Mouse (Mus musculus) thymus, postnatal 4 days (tissue): ENCODE measurements around the gene Snx9.

Source experiments
- DNase-seq: peaks from one replicate; pipeline ENCODE4 v3.0.0; 2021

The Snx9 gene

DNA sequence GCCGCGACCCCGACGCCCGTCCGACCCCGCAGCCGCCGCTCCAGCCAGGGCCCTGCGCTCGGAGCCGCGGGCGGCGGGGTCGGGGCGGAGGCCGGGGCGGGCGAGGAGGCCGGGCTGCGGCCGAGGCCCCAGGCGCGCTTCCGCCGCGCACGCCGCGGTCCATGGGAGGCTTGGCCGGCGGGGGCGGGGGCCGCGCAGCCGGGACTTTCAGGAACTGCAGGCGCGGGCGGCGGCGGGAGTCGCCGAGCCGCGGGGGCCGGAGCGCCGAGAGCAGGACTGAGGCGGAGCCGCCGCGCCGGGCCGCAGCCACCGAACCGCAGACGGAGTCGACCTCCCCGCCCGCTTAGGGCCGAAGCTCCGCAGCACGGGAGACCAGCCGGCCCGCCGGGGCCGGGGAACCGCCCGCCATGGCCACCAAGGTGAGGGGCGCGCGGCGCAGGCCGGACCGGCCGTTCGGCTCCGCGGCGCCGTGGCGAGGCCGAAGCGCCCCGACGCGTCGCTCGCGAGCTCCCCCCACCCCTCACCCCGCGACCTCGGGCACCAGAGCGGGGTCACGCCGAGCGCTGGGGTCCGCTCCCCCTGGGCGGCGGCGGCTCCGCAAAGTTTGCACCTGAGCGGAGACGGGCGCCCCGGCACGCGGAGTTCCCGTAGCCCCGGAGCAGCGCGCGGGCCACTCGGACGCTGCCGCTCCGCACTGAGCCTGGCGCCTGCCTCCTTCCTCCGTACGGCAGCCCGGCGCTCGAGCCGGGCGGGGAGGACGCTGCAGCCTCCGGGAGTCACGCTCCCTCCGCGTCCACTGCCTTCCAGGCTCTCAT lies at the start of gene Snx9:
Gene Snx9, plus strand, starts transcription at position 202 of the 815 bp plus-strand sequence.
- peak; percentile 76 for DNase-seq

DNA sequence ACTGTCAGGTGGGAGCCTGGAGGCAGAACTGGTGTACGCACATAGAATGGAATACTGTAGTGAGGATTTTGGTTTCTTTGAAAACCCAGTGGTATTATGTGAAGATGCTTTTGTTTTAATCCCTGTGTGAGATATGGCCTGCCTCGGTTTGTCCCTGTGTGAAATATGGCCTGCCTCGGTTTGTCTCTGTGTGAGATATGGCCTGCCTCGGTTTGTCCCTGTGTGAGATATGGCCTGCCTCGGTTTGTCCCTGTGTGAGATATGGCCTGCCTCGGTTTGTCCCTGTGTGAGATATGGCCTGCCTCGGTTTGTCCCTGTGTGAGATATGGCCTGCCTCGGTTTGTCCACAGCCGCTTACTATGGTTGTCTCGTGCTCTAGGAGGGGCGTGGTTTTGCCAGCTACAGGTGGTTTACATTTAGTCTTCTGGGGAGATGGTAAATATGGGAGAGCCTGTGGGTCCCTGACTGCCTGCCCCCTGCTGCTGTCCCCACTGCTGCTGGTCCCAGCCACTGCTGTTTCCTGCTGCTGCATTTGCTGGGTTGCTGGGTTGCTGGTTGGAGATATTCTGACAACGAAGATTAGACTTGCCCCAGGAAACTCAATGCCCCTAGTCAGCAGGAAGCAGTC lies 48.9 kb upstream of the Snx9 start:
- no peak for DNase-seq

DNA sequence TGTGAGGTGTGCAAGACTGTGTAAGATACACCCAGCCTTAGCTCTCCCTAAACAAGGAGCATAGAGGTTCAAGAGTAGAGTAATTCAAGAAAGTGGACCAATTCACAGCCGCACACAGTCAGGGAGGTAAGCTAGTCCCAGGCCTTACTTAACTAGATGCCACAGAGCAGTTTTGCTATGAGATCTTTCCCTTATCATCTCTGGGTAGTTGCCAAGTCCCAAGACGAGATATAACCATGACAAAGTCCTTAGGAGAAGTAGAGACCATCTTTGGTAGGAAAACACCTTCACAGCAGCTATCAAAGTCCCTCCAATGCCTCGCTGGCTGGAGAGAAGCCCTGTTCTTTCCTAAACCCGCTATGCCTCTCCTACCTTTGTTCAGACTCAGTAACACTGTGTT lies 47.5 kb upstream of the Snx9 start:
- DNase-seq, result no peak

DNA sequence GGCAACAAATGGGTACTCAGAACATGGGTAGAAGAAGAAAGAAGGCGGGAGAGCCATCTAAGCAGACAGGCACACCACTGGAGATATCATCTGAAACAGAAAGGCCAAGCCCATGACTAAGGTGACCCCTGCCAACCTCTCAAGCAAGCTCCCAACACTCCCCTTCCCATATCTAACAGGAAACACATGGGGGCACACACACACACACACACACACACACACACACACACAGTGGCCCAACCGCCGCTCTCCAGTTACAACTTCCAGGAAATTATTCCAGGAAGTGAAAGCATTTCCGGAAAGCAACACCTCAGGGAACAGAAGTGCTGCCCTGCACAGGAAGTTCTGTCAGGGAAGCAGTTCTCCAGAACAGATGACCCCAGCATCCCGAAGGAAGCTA lies 46.9 kb upstream of the Snx9 start:
- DNase-seq, result no peak

DNA sequence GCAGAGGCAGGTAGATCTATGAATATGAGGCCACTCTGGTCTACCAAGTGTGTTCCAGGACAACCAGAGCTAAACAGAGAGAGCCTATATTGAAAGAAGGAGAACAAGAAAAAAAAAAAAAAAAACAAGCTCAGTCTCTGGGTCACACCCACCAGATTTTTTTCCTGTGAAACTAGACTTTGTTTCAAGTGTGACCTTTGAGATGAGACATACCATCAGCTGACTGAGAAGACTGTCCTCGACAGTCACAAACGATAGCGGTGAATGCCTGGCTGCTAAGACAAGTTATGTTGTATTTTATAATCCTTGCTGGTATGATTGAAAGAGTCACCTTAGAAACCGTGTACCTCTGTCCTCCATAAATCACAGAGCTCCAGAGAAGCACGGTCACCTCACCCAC lies 45.8 kb upstream of the Snx9 start:
- DNase-seq, result no peak

DNA sequence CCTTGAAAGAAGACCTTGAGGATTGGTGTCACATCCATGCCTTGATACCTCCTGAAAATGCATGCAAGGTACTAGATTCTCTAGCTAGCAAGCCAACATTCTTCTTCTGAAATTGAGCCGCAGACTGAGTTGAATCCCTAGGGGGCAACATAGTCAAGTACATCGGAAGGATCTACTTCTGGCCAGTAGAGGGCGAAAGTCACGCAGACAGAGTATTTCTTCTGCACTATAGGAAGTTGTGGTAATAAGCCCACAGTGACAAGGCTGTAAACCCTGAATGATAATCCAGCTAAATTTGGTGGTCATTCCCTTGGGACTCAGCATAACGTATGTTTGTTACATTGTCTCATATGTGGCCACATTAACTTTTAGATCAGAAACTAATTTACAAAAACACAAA lies 45.3 kb upstream of the Snx9 start:
- DNase-seq, result peak; percentile 75

DNA sequence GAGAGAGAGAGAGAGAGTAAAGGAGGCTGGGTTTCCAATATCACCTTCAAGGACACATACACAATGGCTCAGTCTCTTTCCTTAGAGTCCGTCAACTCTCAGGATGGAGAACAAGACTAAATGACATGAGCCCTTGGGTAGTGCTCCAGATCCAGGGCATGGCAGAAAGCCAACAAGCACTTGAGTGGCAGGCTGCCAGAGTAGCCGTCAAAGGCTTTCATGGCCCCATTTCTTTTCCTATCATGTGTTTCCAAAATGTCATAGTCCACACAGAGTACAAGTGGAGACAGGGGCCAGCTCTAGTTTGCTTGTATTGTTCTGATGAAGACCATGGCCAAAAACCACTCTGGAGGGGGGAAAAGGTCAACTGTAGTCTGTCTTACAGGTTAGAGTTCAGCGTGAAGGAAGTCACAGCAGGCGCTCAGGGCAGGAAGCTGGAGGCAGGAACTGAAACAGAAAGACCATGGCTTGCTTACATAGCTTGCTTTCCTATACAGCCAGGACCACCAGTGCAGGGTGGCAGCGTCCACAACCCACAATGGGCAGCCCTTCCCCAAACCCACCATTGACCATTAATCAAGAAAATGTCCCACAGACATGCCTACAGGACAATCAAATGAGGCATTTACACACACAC lies 43.9 kb upstream of the Snx9 start:
- DNase-seq, result no peak

DNA sequence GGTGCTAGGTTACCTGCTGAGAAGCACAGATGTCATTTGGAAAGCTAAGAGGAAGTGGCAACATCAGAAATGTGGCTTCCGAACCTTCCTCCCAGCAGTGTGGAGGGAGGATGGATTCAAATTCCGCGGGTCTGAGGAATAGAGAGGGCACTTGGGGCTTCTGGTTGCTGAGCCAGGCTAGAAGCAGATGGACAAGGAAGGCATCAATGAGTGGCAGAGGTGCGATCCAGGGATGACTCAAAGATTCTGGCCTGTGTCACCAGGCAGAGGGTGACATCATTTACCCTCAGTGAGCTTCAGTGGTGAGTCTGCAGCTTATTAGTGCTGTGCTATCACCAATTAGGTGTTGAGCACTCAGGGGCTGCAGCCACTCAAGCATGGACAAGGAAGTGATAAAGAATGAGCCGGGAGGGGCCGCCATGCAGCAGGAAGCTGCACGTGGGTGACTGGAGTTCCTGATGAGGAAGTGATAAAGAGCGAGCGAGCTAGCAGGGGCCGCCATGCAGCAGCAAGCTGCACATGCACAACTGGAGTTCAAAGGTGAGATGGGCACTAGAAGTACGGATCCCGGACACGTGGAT lies 42.8 kb upstream of the Snx9 start:
- DNase-seq, result peak; percentile 52

DNA sequence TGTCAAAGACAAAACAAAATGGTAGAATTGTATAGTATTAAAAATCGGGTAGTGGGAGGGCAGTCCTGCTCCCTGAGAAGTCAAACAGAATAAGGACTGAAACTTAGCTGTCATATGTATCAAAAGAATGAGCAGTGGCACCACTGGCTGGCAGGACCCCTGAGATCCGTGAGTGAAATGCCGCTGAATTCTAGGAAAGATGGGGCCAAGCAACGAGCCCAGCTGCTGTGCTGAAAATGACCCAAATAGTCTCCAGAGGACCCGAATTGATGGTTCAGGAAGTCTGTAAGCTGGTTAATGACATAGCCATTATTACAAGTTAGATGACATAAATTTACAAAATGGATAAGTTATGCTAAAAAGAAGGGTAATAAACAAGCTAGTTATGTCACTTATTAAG lies 42.2 kb upstream of the Snx9 start:
- DNase-seq, result no peak

DNA sequence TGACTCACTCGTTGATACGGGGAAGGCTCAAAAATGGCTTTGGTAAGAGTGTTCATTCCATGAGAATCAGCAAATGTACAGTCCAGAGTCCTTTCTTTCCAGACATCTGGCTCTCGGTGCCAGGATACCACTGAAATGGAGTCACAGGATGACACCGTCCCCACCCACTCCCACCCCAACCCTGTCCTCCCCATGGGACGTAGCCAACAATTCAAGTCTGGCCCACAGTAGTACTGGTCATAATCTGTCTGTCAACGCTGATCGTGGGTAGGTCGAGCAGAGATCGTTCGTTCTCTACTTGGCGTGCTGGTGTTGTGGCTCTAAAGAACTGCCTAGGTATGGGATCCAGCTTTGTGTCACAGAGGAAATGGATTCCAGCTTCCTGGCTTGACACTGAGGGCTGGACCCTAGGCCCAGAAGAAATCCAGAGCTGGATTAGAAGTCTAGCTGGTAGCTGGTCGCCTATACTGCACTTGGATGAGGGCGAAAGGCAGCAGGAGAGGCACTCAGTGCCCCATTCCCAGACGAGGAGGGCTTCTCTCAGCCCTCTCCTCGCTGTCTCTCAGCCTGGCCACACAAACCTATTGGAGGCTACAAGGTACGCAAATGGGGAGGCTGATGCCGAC lies 41.6 kb upstream of the Snx9 start:
- DNase-seq, result no peak

DNA sequence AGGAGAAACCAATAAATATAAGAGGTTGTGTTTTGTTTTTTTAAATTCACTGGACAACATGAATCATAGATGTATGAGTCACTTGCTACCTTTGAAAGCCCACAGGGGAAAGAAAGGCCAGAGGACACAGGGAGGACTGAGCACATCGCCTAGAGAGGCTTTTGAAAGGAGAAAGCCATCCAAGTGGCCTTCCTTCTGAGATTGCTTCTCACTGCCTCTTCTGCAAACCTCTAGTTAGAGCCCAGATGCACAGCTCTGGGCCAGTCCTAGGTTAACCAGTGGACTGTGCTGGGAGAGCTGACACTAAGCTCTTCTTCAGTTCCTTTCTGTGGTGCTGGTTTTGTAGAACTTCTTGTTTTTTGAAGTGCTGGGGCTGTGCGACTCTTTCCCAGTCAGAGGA lies 40.9 kb upstream of the Snx9 start:
- no peak for DNase-seq

DNA sequence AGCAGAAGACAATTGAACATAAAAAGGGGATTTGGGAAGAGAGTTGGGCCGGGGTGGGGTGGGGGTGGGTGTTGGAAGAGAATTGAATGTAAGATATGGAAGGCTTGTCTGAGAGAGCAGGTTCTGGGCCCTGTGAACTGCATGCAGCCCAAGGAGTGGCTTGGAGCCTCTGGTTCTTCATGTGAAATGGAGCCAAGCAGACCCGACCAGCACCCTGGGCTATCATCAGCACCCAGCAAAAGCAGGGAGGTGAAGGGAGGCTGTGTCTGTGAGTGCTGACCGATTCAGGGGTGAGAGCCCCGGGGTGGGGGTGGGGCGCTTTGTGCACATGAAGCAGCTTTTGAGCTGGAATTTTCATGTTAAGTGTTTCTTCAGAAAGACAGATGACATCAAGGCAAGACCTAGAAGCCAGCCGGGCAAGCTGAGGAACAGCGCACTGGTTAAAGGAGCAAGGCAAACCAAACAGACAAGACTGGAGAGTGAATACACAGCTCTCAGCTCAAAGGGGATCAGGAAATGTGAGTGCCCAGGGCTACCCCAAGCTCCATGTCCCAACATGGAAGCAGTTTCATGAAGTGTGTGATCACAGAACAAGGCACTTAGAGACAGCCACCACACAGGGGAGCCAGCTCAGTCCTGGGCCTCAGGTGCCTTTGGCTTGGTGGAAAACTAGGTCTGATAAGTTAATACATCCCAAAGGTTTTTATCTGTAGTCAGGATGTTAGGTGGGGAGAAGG lies 40.1 kb upstream of the Snx9 start:
- no peak for DNase-seq

DNA sequence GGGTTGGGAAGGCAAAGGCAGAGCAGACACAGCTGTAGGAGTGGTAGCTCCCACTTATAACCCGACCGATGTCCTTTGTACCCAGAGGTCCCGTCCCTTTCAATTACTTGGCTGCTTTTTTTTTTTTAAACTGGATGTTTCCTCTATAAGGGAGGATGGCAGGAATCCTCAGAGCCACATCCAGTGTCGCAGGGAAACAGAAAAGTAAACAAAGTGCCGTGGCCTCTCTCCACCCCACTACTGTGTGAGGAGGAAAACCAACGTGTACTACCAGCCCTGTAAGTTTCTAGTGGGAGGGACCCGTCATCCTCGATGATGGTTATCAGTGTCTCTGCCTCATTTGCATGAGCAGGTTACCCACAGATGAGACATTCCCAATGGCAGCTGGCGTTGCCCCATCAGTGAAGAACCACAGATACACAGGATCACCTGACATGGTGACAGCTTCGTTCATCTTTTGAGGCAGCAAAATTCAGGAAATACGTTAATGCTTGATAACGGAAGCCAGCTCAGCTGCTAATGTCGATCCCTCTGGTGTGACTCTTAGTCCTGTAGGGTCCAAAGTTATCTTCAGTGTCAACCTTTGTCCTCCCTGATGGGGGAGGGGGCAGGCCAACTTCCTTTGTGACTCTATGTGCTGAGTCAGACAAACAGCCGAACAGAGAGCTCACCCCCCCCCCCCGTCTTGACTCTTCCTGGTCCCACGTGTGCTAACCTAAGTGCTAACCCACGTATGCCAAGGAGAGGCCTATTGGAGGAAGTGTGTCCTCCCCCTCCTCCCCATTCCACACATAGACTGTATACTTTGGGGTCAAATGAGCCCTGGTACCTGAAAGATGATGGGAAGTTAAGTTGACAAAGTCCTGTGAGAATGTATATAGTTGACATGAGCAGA lies 39.1 kb upstream of the Snx9 start:
- DNase-seq, result peak; percentile 73

DNA sequence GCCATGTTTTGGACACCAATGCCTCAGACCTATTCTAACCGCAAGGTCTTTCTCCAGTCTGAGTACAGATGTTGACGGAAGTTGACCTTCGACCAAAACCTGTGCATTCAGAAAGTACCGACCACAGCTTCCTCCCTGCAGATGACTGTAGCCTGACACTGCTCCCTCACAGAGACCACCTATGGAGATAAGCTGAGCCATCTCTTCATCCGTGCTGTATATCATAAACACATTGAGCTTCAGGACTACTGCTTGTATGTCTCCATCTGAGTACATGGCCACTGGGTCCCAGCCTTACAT lies 38.5 kb upstream of the Snx9 start:
- DNase-seq, result peak; percentile 37

DNA sequence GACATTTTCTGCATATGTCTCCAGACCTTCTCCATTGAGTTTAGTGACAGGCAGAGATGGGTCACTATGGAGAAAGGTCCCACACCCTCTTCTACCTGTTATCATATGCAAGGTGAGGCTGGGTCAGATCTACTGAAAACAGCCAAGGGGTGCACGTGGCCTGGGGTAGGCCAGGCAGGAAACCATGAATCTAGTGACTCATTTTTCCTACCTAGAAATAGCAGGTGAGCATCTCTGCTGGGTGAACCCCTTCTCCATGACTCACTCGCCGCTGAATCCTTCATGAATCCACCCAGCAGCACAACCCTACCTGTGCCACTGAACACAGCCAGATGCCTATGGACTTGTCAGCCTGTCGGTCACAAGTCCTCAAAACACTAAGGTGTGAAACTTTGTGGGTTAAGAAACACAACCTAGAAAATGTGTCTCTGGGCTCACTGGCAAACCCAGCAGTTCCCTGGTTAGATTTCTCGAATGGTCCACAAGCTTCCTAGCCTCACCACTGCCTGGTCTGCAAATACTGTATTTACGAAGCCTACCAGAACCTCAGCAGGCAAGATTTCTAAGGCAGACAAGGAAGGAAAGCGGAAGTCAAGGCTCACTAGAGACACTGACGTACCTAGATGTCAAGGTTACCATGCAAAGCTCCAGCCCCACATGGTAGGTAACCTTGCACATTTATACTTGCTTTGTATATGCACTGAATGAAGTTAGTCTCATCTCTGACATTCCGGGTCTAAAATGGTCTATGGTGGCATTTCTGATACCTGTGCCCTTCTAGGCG lies 37.7 kb upstream of the Snx9 start:
- DNase-seq, result no peak

DNA sequence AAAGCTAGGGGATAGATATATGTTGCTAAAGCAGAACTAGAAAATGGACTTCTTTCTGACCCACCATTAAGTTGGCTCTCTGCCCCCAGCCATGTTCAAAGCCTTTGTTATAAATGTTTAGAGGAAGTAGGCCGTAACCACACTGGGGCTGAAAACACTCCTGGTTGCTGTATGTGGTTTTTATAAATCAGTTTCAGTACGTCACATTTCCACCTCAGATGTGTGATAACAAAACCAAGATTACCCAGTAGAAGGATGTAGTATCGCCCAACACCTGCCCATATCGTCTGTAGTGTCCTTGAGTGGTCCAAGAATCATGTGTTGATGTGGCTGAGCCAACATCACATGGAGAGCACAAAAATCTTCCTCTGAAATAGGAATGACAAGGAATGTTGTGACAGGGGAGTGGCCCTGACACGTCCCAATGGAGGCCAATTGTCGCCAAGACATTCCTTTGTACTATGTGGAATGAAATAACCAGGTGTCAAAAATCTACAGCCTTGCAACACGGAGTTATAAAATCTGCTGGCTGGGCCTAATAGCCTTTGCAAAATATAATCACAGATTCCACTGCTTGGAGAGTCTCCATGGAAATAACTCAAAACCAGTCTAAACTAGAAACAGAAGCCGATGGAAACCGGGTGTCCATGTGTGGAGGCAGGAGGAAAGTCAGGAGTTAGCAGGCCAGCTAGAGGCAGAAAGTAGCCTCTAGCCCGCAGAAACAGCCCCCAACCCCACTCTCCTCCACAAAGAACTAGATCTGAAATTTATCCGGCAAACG lies 36.6 kb upstream of the Snx9 start:
- no peak for DNase-seq

DNA sequence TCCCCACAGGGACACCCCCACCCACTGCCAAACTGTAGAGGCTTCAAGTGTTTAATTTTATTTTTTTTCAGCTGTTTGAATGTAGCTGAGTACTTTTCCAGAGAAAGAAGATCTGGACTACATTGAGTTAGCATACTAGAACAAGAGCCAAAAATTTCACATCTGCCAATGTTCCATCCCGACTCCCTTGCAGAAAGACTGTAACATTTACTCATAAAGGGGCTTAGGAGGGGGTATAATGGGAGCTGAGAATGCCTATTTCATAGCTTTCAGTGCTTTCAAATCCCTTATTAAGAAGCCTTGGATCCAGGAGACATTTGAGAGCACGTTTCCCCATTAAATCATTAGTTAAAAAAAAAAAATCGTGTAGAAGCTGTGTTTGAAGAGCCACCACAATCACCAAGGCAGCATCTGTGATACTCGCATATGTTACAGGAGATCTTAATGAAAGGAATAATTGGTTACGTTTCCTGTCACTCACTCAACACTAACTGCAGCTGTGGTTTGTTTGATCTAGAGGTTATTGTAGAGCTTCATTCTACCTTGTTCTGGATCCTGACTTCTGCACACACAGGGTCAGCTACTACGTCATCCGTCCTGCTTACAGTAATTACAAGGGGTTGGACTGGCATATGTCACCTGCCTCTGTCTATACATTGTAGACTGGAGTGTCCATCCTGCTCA lies 35.8 kb upstream of the Snx9 start:
- DNase-seq, result no peak

DNA sequence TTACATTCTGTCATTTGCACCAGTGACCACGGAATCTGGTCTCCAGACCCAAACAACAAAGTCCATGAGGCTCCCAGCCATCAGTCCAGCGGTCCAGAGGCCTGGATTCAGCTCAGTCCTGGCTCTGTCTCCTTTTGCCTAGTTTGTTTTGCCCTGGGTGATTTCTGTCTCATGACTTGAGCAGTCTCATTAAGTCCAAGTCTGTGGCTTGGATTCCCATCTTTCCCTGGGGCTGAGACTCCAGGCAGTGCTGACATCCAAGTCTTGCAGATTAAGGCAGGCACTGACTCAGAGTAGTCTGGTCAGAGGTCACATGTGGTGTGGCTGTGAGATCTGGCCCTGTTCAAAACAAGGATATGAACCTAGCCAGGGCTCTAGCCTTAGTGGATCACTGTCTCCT lies 35.2 kb upstream of the Snx9 start:
- DNase-seq, result no peak

DNA sequence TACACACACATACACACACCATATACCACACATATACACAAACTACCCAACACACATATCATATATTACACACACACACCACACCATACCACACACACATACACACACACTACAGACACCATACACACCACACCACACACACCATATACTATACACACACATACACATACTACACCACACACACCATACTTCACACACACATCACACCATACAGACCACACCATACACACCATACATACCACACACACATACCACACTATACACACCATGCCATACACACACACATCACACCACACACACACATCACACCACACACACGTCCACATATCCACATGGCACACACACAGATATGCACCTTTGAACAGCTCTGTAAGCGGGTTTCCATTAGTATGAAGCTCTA lies 34.3 kb upstream of the Snx9 start:
- DNase-seq, result no peak
